Mouse (Mus musculus) limb, embryonic 13.5 days (tissue): ENCODE data around the gene Pglyrp2. TPM values are rescaled to one million over a fixed set of nuclear protein-coding genes. Genes with fewer than 3 reads are reported as not detected.

Experiments
- ATAC-seq: fragments of 200-750 bp; cut with Nextera tagmentation; 2 replicates; pipeline ENCODE4 v1.8.0; 2017; ENCODE audit warnings: low read depth, moderate number of reproducible peaks, moderate TSS enrichment; ENCODE audit not compliant: low FRiP score
- H3K27ac ChIP-seq: fragments of 300-500 bp; sonication (generic); 2 replicates; pipeline ENCODE4 v1.5.1; 2015; ENCODE audit warnings: inconsistent platforms, mild to moderate bottlenecking, moderate library complexity
- H3K27me3 ChIP-seq: fragments of 300-500 bp; sonication (generic); 2 replicates; pipeline ENCODE4 v1.6.1; 2015; ENCODE audit warnings: mild to moderate bottlenecking, inconsistent platforms
- H3K36me3 ChIP-seq: fragments of 300-500 bp; sonication (generic); 2 replicates; pipeline ENCODE4 v1.6.1; 2015; ENCODE audit warnings: inconsistent platforms, mild to moderate bottlenecking, moderate library complexity
- H3K4me1 ChIP-seq: fragments of 300-500 bp; sonication (generic); 2 replicates; pipeline ENCODE4 v1.6.1; 2015; ENCODE audit warnings: inconsistent platforms
- H3K4me2 ChIP-seq: fragments of 300-500 bp; sonication (generic); replicated peaks from 2 replicates; pipeline ENCODE4 v1.6.1; 2015; ENCODE audit warnings: inconsistent platforms, mild to moderate bottlenecking, moderate library complexity
- H3K4me3 ChIP-seq: fragments of 300-500 bp; sonication (generic); 2 replicates; pipeline ENCODE4 v1.5.1; 2015; ENCODE audit warnings: moderate library complexity, mild to moderate bottlenecking, inconsistent platforms
- H3K9ac ChIP-seq: fragments of 300-500 bp; sonication (generic); 2 replicates; pipeline ENCODE4 v1.6.1; 2015; ENCODE audit warnings: mild to moderate bottlenecking, inconsistent platforms
- H3K9me3 ChIP-seq: fragments of 300-500 bp; sonication (generic); 2 replicates; pipeline ENCODE4 v1.6.1; 2016; ENCODE audit warnings: inconsistent platforms
- WGBS: fragments of 180-500 bp; shearing (Covaris S2); methylation state at CpG from one replicate; pipeline ENCODE4 v1.1.7; 2015; 5-methylcytosine and 5-hydroxymethylcytosine counted together
- polyA plus RNA-seq: library from polyadenylated mRNA; unstranded; fragments of >200 nt; fragmentation: Nextera tagmentation; extraction: Ambion mirVana; gene quantifications from 2 replicates; pipeline ENCODE4 v1.2.1, GENCODE M21; 2015

The Pglyrp2 gene
- polyA plus RNA-seq: 0.09 TPM in 2 replicates

GRCm38 (mm10) chr17:32424034-32424433 lies at the start of gene Pglyrp2:
Gene Pglyrp2 (minus strand): TSS chr17:32424167.
- H3K9ac ChIP-seq: no peak within 1 kb of the TSS
- no peaks in the 10 kb centered on the region for H3K4me1 ChIP-seq
- no peak within 1 kb of the TSS for H3K4me2 ChIP-seq
- H3K27me3 ChIP-seq: no peaks in the 10 kb centered on the region
- no peaks in the 10 kb centered on the region for H3K36me3 ChIP-seq
- WGBS: 89% methylated on average over 2 of the region's 2 CpGs
- no peak within 1 kb of the TSS for H3K4me3 ChIP-seq
- H3K9me3 ChIP-seq: no peaks in the 10 kb centered on the region
- H3K27ac ChIP-seq: no peak within 1 kb of the TSS
- ATAC-seq: no peak

- Histone ChIP-seq H3K4me1 (no peaks in the 10 kb centered on the region), H3K4me3 (no peak overlapping the region), H3K9me3 (no peaks in the 10 kb centered on the region), H3K27ac (no peak overlapping the region), H3K9ac (no peak overlapping the region), H3K4me2 (no peak overlapping the region), H3K36me3 (no peaks in the 10 kb centered on the region), H3K27me3 (no peaks in the 10 kb centered on the region)
- WGBS: 62% methylated on average over 7 of the region's 7 CpGs
- ATAC-seq: no peak
Measured at GRCm38 (mm10) chr17:32472176-32472575, 48.2 kb upstream of the Pglyrp2 start.

- H3K36me3 ChIP-seq: no peaks in the 10 kb centered on the region
- no peaks in the 10 kb centered on the region for H3K9me3 ChIP-seq
- H3K4me3 ChIP-seq: no peak overlapping the region
- no peaks in the 10 kb centered on the region for H3K4me1 ChIP-seq
- WGBS: 80% methylated on average over 4 of the region's 4 CpGs
- H3K27me3 ChIP-seq: no peaks in the 10 kb centered on the region
- H3K27ac ChIP-seq: no peak overlapping the region
- no peak overlapping the region for H3K9ac ChIP-seq
- no peak overlapping the region for H3K4me2 ChIP-seq
- ATAC-seq: no peak
Measured at GRCm38 (mm10) chr17:32470795-32471194, 46.8 kb upstream of the Pglyrp2 start.

GRCm38 (mm10) chr17:32468494-32468893 lies 44.5 kb upstream of the Pglyrp2 start:
- Histone ChIP-seq H3K9me3 (no peaks in the 10 kb centered on the region), H3K4me3 (no peak overlapping the region), H3K36me3 (no peaks in the 10 kb centered on the region), H3K9ac (no peak overlapping the region), H3K27me3 (0 out of 2 replicates have a peak, but pooled peaks cover 4% of the 10 kb centered on the region), H3K27ac (no peak overlapping the region), H3K4me1 (no peaks in the 10 kb centered on the region), H3K4me2 (no peak overlapping the region)
- no peak for ATAC-seq
- WGBS: 42% methylated on average over 7 of the region's 7 CpGs

GRCm38 (mm10) chr17:32454997-32455396 lies 31.0 kb upstream of the Pglyrp2 start:
- H3K9ac ChIP-seq: no peak overlapping the region
- H3K9me3 ChIP-seq: no peaks in the 10 kb centered on the region
- H3K27ac ChIP-seq: no peak overlapping the region
- ATAC-seq: no peak
- H3K4me2 ChIP-seq: no peak overlapping the region
- H3K36me3 ChIP-seq: no peaks in the 10 kb centered on the region
- peaks cover 7% of the 10 kb centered on the region for H3K4me1 ChIP-seq
- H3K4me3 ChIP-seq: no peak overlapping the region
- 29% methylated on average over 2 of the region's 2 CpGs for WGBS
- peaks cover 23% of the 10 kb centered on the region for H3K27me3 ChIP-seq

- Histone ChIP-seq H3K27ac (no peak overlapping the region), H3K9me3 (no peaks in the 10 kb centered on the region), H3K4me3 (no peak overlapping the region), H3K4me1 (peaks cover 7% of the 10 kb centered on the region), H3K36me3 (no peaks in the 10 kb centered on the region), H3K27me3 (peaks cover 23% of the 10 kb centered on the region), H3K4me2 (no peak overlapping the region), H3K9ac (no peak overlapping the region)
- ATAC-seq: no peak
- 77% methylated on average over 4 of the region's 4 CpGs for WGBS
Measured at GRCm38 (mm10) chr17:32454188-32454587, 30.2 kb upstream of the Pglyrp2 start.

GRCm38 (mm10) chr17:32452482-32452881 lies 28.5 kb upstream of the Pglyrp2 start, which contains the start of gene Cyp4f39:
Gene Cyp4f39 (plus strand): TSS chr17:32452723.
- Histone ChIP-seq H3K27me3 (peaks cover 23% of the 10 kb centered on the region), H3K36me3 (no peaks in the 10 kb centered on the region), H3K4me2 (peak within 1 kb of the TSS; percentile 62), H3K9ac (peak within 1 kb of the TSS; percentile 55), H3K9me3 (0 out of 2 replicates have a peak, but pooled peaks cover 2% of the 10 kb centered on the region), H3K4me1 (peaks cover 7% of the 10 kb centered on the region), H3K4me3 (peak within 1 kb of the TSS; percentile 34), H3K27ac (no peak within 1 kb of the TSS)
- no peak; the same call in 1 of the 2 replicates for ATAC-seq
- WGBS: 1% methylated on average over 19 of the region's 19 CpGs

- Histone ChIP-seq H3K4me1 (peaks cover 7% of the 10 kb centered on the region), H3K9ac (no peak overlapping the region), H3K36me3 (no peaks in the 10 kb centered on the region), H3K27ac (no peak overlapping the region), H3K9me3 (0 out of 2 replicates have a peak, but pooled peaks cover 2% of the 10 kb centered on the region), H3K4me3 (no peak overlapping the region), H3K27me3 (peaks cover 23% of the 10 kb centered on the region), H3K4me2 (no peak overlapping the region)
- 26% methylated on average over 2 of the region's 2 CpGs for WGBS
- ATAC-seq: no peak
Measured at GRCm38 (mm10) chr17:32450844-32451537, 27.0 kb upstream of the Pglyrp2 start.

- no peaks in the 10 kb centered on the region for H3K36me3 ChIP-seq
- 0 out of 2 replicates have a peak, but pooled peaks cover 2% of the 10 kb centered on the region for H3K9me3 ChIP-seq
- peaks cover 21% of the 10 kb centered on the region for H3K27me3 ChIP-seq
- WGBS: 97% methylated on average over 1 of the region's 1 CpGs
- no peak overlapping the region for H3K27ac ChIP-seq
- no peak overlapping the region for H3K4me3 ChIP-seq
- no peak for ATAC-seq
- H3K4me2 ChIP-seq: no peak overlapping the region
- peaks cover 7% of the 10 kb centered on the region for H3K4me1 ChIP-seq
- H3K9ac ChIP-seq: no peak overlapping the region
Measured at GRCm38 (mm10) chr17:32449042-32449441, 25.1 kb upstream of the Pglyrp2 start.

- Histone ChIP-seq H3K36me3 (no peaks in the 10 kb centered on the region), H3K27me3 (peaks cover 2% of the 10 kb centered on the region; the same call in 1 of the 2 replicates), H3K27ac (no peak overlapping the region), H3K4me3 (no peak overlapping the region), H3K4me2 (no peak overlapping the region), H3K9ac (no peak overlapping the region), H3K4me1 (no peaks in the 10 kb centered on the region), H3K9me3 (0 out of 2 replicates have a peak, but pooled peaks cover 2% of the 10 kb centered on the region)
- no peak for ATAC-seq
Measured at GRCm38 (mm10) chr17:32447195-32447594, 23.2 kb upstream of the Pglyrp2 start.

- 0 out of 2 replicates have a peak, but pooled peaks cover 2% of the 10 kb centered on the region for H3K9me3 ChIP-seq
- ATAC-seq: no peak
- H3K36me3 ChIP-seq: no peaks in the 10 kb centered on the region
- H3K4me3 ChIP-seq: no peak overlapping the region
- no peak overlapping the region for H3K4me2 ChIP-seq
- 72% methylated on average over 5 of the region's 5 CpGs for WGBS
- no peaks in the 10 kb centered on the region for H3K4me1 ChIP-seq
- H3K27me3 ChIP-seq: no peaks in the 10 kb centered on the region
- H3K9ac ChIP-seq: no peak overlapping the region
- no peak overlapping the region for H3K27ac ChIP-seq
Measured at GRCm38 (mm10) chr17:32445016-32445415, 21.0 kb upstream of the Pglyrp2 start.

GRCm38 (mm10) chr17:32443245-32443644 lies 19.3 kb upstream of the Pglyrp2 start:
- no peaks in the 10 kb centered on the region for H3K4me1 ChIP-seq
- H3K36me3 ChIP-seq: no peaks in the 10 kb centered on the region
- peaks cover 5% of the 10 kb centered on the region; the same call in 1 of the 2 replicates for H3K27me3 ChIP-seq
- H3K4me2 ChIP-seq: no peak overlapping the region
- 0 out of 2 replicates have a peak, but pooled peaks cover 2% of the 10 kb centered on the region for H3K9me3 ChIP-seq
- H3K27ac ChIP-seq: no peak overlapping the region
- WGBS: 70% methylated on average over 6 of the region's 6 CpGs
- ATAC-seq: no peak
- no peak overlapping the region for H3K4me3 ChIP-seq
- H3K9ac ChIP-seq: no peak overlapping the region
